In genomic region chr7:111048920-111049319, GRCm38 (mm10) we compare ENCODE assay signal across 10 mouse cellular contexts. TPM values are rescaled to one million over a fixed set of nuclear protein-coding genes. Genes with fewer than 3 reads are reported as not detected.
DNase-seq lines count a peak whose midpoint lies in the region; ATAC-seq and TF ChIP-seq lines count a peak whose summit lies in the region.
"Had no signal": no experiment of that assay in that cellular context is flagged by ENCODE, and none has a peak within 500 bp of the region (broad histone marks: within the 10 kb centered on the region; RNA-seq: fewer than 3 reads in every experiment).

No protein-coding gene starts in this region.

- peaks cover 9% of the 10 kb centered on the region for H3K4me1 ChIP-seq in kidney, adult 2 months (ENCODE audit: control insufficient read depth, insufficient read depth, low read length)
- no peaks in the 10 kb centered on the region for H3K4me1 ChIP-seq in kidney, embryonic 14.5 days (ENCODE audit: control insufficient read depth, insufficient read depth, low read length)
- peaks cover 2% of the 10 kb centered on the region; the same call in 1 of the 2 replicates for H3K4me1 ChIP-seq in liver, adult 2 months (ENCODE audit: control insufficient read depth, insufficient read depth, low read length)
- H3K4me1 ChIP-seq in liver, embryonic 12.5 days = peaks cover 1% of the 10 kb centered on the region
- H3K4me1 ChIP-seq: embryonic facial prominence, embryonic 10.5 days; embryonic facial prominence, embryonic 12.5 days; forebrain, embryonic 13.5 days; forebrain, embryonic 15.5 days had no signal

- peak; percentile 52 for DNase-seq in kidney, adult 2 months
- DNase-seq in liver, adult 2 months (ENCODE audit: extremely low read depth, low read depth, low spot score) = peak; percentile 64
- peak; percentile 63 for DNase-seq in yolk sac, embryonic 10.5 days (ENCODE audit: low spot score)

- no peak for ATAC-seq in kidney, embryonic 14.5 days (ENCODE audit: low FRiP score, low TSS enrichment)
- no peak for ATAC-seq in liver, embryonic 12.5 days
- ATAC-seq in frontal cortex, adult (ENCODE audit: low TSS enrichment) = no peak
- ATAC-seq: forebrain, embryonic 13.5 days; forebrain, embryonic 15.5 days had no signal

- H3K27me3 ChIP-seq in kidney, adult 2 months (replicated peaks; ENCODE audit: control insufficient read depth, insufficient read depth, low read length) = no peaks in the 10 kb centered on the region
- H3K27me3 ChIP-seq in kidney, embryonic 14.5 days (ENCODE audit: control insufficient read depth, insufficient read depth, low read length) = no peaks in the 10 kb centered on the region
- H3K27me3 ChIP-seq in liver, adult 2 months (ENCODE audit: control insufficient read depth, insufficient read depth, low read length) = no peaks in the 10 kb centered on the region
- no peaks in the 10 kb centered on the region for H3K27me3 ChIP-seq in liver, embryonic 12.5 days (replicated peaks)
- H3K27me3 ChIP-seq: embryonic facial prominence, embryonic 12.5 days; forebrain, embryonic 13.5 days; forebrain, embryonic 15.5 days had no signal

- peak overlapping the region; percentile 62; the same call in 1 of the 2 replicates for H3K27ac ChIP-seq in kidney, adult 2 months (ENCODE audit: insufficient read depth, low read depth, low read length)
- H3K27ac ChIP-seq in kidney, embryonic 14.5 days (ENCODE audit: low read depth, low read length) = no peak overlapping the region
- no peak overlapping the region for H3K27ac ChIP-seq in liver, adult 2 months (replicated peaks; ENCODE audit: insufficient read depth, low read depth, low read length)
- no peak overlapping the region for H3K27ac ChIP-seq in liver, embryonic 12.5 days
- H3K27ac ChIP-seq: embryonic facial prominence, embryonic 10.5 days; embryonic facial prominence, embryonic 12.5 days; forebrain, embryonic 13.5 days; forebrain, embryonic 15.5 days had no signal

- H3K36me3 ChIP-seq in kidney, adult 2 months (ENCODE audit: control insufficient read depth, insufficient read depth, low read length) = peaks cover 9% of the 10 kb centered on the region
- H3K36me3 ChIP-seq in kidney, embryonic 14.5 days (ENCODE audit: control insufficient read depth, insufficient read depth, low read length) = peaks cover 97% of the 10 kb centered on the region
- peaks cover 57% of the 10 kb centered on the region for H3K36me3 ChIP-seq in liver, adult 2 months (ENCODE audit: control insufficient read depth, insufficient read depth, low read length)
- H3K36me3 ChIP-seq in liver, embryonic 12.5 days = peaks cover 96% of the 10 kb centered on the region

- TF ChIP-seq POLR2A in kidney, adult 2 months (IDR thresholded peaks at IDR 0.05; ENCODE audit: low read depth, low read length) = no peak
- no peak for TF ChIP-seq POLR2A in liver, adult 2 months (IDR thresholded peaks at IDR 0.05; ENCODE audit: extremely low read depth, insufficient read depth, low read length)

- H3K9me3 ChIP-seq in kidney, embryonic 14.5 days (ENCODE audit: control insufficient read depth, low read length) = no peaks in the 10 kb centered on the region
- no peaks in the 10 kb centered on the region for H3K9me3 ChIP-seq in liver, embryonic 12.5 days (replicated peaks)
- H3K9me3 ChIP-seq: embryonic facial prominence, embryonic 10.5 days; embryonic facial prominence, embryonic 12.5 days; forebrain, embryonic 13.5 days; forebrain, embryonic 15.5 days had no signal

- H3K4me3 ChIP-seq in kidney, adult 2 months (ENCODE audit: insufficient read depth, low read depth, low read length) = no peak overlapping the region
- H3K4me3 ChIP-seq in kidney, embryonic 14.5 days (ENCODE audit: low read length) = no peak overlapping the region
- H3K4me3 ChIP-seq in liver, adult 2 months (ENCODE audit: insufficient read depth, low read depth, low read length) = no peak overlapping the region
- no peak overlapping the region for H3K4me3 ChIP-seq in liver, embryonic 12.5 days
- H3K4me3 ChIP-seq: embryonic facial prominence, embryonic 10.5 days; embryonic facial prominence, embryonic 12.5 days; forebrain, embryonic 13.5 days; forebrain, embryonic 15.5 days had no signal

- TF ChIP-seq CTCF in kidney, adult 2 months (conservative IDR thresholded peaks at IDR 0.05; ENCODE audit: insufficient read depth, insufficient read length, low read depth, low read length) = no peak
- TF ChIP-seq CTCF in liver, adult 2 months (IDR thresholded peaks at IDR 0.05; ENCODE audit: low read depth, low read length) = no peak

- 65% methylated on average over 5 of the region's 5 CpGs for WGBS in kidney, adult 2 months
- WGBS in kidney, embryonic 14.5 days = 88% methylated on average over 5 of the region's 5 CpGs
- 47% methylated on average over 5 of the region's 5 CpGs for WGBS in liver, adult 2 months
- 86% methylated on average over 5 of the region's 5 CpGs for WGBS in liver, embryonic 12.5 days (ENCODE audit: insufficient replicate concordance)

- H3K79me2 ChIP-seq in liver, adult 2 months (ENCODE audit: control insufficient read depth, insufficient read depth, low read length) = no peaks in the 10 kb centered on the region

- H3K9ac ChIP-seq in kidney, embryonic 14.5 days (ENCODE audit: low read depth, low read length) = no peak overlapping the region
- H3K9ac ChIP-seq in liver, adult 2 months (ENCODE audit: low read depth, low read length) = no peak overlapping the region
- H3K9ac ChIP-seq in liver, embryonic 12.5 days = no peak overlapping the region
- H3K9ac ChIP-seq: embryonic facial prominence, embryonic 12.5 days; forebrain, embryonic 13.5 days; forebrain, embryonic 15.5 days had no signal

- H3K4me2 ChIP-seq in kidney, embryonic 14.5 days (replicated peaks; ENCODE audit: low read depth, low read length) = no peak overlapping the region
- no peak overlapping the region for H3K4me2 ChIP-seq in liver, embryonic 12.5 days
- H3K4me2 ChIP-seq: embryonic facial prominence, embryonic 12.5 days; forebrain, embryonic 13.5 days; forebrain, embryonic 15.5 days had no signal

RNA-seq across cellular contexts. Expression of gene Ctr9, which starts 20.2 kb away (rescaled TPM):
- polyA plus RNA-seq in kidney, adult 2 months (2012; rRNA removed) = 11.5 and 12.7 TPM in 2 replicates
- 37.9 and 75.7 TPM in 2 replicates for polyA plus RNA-seq in kidney, embryonic 14.5 days (2014; fragmentation: Nextera tagmentation; extraction: Ambion mirVana)
- total RNA-seq in liver, adult 2 months (2014; rRNA removed) = 17.1 and 17.3 TPM in 2 replicates
- 4.1 and 6.0 TPM in 2 replicates for polyA plus RNA-seq in liver, adult 2 months (2012; rRNA removed)
- 40.3 and 40.5 TPM in 2 replicates for polyA plus RNA-seq in liver, embryonic 12.5 days (2016; fragmentation: Nextera tagmentation; extraction: Ambion mirVana)

RNA-seq across cellular contexts. Expression of gene Eif4g2, which starts 33.9 kb away (rescaled TPM):
- polyA plus RNA-seq in kidney, adult 2 months (2012; rRNA removed) = 124 and 161 TPM in 2 replicates
- polyA plus RNA-seq in kidney, embryonic 14.5 days (2014; fragmentation: Nextera tagmentation; extraction: Ambion mirVana) = 596 and 1,074 TPM in 2 replicates
- 210 and 323 TPM in 2 replicates for total RNA-seq in liver, adult 2 months (2014; rRNA removed)
- 64.7 and 69.7 TPM in 2 replicates for polyA plus RNA-seq in liver, adult 2 months (2012; rRNA removed)
- 687 and 693 TPM in 2 replicates for polyA plus RNA-seq in liver, embryonic 12.5 days (2016; fragmentation: Nextera tagmentation; extraction: Ambion mirVana)
